Mouse (Mus musculus) c-Kit-positive CD71-negative TER-119-negative erythroid progenitor cells, embryonic 14.5 days (primary cell): Measurements from ENCODE around the gene Zfp260.
"Not testable (repeated sequence)": the region's sequence is repeated elsewhere in the genome, so short reads cannot be mapped to it uniquely, and the experiment has no call there.

Experiments
- DNase-seq: peaks from one replicate; pipeline ENCODE4 v3.0.0-alpha.2; 2013; ENCODE audit warnings: low read depth

Zfp260 gene

DNA sequence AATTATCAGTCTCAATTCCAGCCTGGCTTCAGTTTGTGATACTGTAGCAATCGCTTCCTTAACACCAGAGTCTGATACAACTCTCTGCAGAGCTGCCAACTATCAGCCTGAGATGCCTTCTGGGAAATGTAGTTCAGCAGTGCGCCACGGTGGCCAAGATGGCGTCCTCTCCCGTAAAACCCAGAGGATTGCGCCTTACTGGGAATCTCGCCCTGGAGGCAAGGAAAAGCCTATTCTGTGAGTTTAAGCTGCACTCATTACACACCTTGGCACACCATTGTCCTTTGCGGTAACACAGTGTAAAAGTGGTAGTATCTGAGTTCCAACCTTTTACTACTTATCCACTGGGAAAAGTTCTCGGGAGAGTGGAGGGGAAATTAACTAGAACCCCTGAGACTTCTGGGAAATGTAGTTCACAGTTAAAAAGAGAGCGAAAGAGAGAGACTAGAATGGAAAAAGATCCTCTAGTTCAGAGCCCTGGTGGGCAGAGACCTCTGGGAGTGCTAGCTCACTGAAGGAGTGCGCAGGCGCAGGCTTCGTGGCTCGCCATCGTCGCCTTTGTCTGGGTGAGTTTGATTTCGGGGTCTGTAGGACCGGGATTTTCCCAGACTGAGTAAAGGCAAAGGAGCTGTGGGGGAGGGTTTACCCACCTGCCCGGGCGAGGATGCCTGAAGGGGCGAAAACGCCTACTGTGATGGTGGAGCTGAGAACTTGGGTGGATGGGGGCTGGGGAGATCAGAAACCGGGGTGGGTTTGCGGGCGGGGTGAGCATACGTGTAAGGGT, at the start of gene Zfp260:
Gene Zfp260 (plus strand): TSS at position 132 of the 784 bp plus-strand sequence.
- DNase-seq, result peak; percentile 83

DNA sequence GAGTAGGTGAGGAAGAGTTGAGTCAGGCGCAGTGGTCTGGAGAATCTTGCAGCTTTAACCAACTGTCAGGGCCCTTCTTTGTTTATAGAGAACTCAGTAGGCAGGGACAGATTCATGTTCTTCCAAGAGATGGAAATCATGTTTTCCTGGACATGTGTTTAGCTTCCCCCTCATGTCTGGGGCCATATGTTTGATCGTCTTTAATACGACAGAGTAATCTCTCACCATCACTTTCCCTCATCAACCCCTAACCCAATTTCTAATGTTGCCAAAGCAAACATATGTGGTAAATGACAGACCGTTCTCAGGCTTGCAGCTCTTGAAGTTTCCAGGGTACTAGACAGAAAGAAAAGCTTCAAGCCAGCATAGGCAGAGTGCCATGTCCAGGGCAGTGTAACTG, 46.5 kb upstream of the Zfp260 start:
- DNase-seq, result no peak

DNA sequence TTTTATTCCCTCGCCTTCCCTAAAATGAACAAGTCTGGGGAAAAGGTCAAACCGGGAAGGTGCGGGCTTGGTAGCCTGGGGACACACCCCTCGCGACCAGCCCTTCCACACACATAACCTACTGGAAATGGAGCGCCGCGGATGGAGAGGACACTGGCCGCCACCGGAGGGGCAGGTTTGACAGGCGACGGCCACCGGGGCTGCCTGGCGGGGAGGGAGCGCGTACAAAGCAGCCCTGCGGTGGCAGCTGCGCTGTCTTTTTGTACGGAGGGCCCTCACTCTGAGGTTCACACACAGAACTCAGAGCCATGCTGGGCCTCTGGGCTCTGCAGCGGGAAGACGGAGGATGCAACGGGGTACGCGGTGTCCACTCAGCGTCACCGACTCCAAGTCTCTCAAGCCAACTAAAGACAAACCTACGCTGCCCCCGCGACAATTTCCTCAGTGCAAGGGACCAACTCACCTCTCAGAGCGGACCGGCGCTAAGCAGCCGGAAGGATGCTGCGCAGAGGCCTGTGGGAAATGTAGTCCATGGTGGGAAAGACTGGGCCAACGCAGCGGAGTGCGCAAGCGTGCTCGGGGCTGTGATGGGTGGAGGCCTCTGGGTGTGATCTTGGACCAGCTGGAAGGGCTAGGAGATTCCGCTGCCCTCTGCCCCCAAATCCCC, 43.6 kb upstream of the Zfp260 start, which contains the start of gene Zfp14:
Gene Zfp14 (minus strand): TSS at position 499 of the 667 bp plus-strand sequence.
- peak; percentile 67 for DNase-seq

DNA sequence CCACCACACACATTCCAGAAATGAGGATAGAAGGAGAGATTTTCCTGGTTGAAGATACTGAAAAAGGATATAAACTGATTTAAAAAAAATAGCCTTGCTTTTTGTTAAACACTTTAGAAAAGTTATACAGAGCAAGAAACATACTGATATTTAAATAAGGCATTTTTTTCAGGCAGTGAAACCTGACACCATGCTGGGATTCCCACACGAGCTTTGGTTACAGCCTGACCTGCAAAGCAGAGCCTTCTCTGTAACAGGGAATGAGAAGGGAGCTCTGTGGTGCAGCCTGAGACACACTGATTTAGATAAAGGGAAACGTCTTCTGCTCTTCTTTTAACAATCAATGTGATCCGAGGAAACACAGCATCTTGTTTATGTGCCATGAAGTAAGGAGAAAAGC, 41.0 kb upstream of the Zfp260 start:
- no peak for DNase-seq

DNA sequence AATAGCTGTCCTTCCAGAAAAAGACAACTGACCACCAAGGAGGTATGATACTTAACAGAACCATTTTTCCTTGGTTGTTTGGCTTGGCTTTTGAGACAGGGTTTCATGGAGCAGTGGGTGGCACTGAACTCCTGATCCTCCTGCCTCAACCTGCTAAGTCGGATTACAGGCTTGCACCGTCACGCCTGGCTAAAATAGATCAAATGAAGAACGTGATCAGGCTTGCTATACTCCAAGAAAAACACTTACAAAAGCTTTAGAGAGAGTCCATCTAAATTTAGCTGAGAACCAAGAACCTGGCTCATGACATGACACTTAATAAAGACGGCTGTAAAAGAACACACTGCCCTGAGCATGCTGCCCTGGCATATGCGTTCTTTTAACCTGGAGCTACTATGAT, 34.2 kb upstream of the Zfp260 start:
- no peak for DNase-seq

DNA sequence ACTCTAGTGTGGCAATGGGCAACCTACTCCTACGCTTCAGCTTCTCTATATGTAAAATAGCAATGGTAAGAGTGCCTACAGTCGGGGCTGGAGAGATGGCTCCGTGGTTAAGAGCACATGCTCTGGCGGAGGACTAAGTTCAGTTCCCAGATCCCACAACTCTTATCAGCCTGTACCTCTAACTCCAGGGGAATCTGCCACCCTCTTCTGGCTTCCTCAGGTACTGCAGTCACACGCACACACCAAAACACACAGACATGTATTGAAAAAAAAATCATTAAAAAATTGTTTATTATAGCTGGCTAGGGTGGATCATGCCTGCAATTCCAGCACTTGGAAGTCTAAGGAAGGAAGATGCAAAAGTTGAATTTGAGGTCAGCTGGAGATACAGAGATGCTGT, 32.1 kb upstream of the Zfp260 start:
- no peak for DNase-seq

DNA sequence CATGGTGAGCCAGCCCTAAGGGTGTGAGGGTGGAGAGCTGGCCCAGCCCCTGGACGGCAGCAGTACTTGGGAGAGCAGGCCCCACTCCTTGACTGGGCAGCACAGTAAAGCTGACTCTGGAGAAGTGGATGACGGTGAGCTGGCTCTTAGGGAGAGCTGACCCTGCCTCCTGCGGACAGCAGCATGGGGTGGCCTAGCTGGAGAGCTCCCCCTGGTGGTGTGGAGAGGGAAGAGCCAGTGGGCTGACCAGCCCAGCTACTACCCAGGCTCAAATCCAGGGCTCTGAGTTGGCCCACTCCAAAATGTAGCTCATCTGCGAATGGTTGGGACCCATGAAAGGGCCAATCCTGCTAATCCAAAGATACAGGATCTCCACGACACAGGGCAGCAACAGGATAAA, 30.0 kb upstream of the Zfp260 start:
- DNase-seq, result no peak

DNA sequence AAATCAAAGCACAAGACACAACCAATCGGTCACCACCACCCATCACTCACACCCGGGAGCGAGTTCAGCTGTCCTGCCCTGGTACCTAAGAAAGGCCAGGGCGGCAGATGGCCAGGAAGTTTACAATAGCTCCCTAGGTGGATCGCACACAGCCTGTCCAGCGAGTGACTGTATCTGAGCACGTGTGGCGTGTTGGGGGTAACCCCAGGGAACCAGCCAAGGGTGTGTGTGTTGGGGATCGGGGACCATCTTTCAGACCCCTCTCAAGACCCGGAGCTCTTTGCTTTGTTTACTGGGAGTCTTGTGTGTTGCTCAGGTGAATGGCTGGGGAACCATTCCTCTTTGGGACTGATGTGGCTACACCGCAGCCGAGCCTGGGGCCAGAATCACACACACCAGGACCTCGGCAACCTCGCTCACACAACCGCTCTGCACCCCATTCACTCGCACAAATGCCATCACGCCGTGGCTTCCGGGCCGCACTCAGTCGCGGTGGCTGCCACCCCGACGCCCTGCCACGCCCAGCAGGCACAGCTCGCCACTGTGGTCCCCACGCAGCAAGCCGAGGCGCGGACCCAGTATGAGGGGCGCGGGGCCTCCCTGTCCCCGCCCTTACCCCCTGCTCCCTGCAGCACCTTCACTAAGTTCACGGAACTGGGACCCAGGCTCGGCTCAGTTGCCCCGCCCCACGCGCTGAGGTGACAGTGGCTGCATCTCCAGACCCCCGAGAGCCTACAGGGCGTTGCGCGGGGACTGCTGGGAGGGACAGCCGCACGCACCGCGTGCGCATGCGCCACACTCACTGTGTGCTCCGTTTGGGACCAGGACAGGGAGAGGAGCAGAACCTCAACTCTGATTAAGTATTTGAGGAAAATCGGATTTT, 22.2 kb upstream of the Zfp260 start, which contains the start of gene Zfp82:
Gene Zfp82 (minus strand): TSS at position 755 of the 883 bp plus-strand sequence.
- DNase-seq, result peak; percentile 74

DNA sequence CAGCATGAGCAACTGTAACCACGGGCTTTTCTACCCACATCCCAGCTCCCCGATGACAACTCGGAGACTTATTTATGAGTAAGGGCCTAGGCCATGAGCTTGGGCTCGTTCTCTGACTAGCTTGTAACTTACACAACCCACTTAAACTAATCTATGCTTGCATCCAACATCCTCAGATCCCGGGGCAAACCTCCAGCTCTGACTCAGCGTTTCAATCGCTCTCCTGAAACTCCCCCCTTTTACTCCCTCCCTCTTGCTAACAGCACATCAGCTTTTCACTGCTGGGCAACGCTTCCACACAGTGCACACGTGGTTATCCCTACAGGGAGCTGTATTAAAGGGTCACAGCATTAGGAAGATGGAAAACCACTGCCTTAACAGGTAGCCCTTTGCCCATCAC, 8.1 kb upstream of the Zfp260 start:
- no peak for DNase-seq

DNA sequence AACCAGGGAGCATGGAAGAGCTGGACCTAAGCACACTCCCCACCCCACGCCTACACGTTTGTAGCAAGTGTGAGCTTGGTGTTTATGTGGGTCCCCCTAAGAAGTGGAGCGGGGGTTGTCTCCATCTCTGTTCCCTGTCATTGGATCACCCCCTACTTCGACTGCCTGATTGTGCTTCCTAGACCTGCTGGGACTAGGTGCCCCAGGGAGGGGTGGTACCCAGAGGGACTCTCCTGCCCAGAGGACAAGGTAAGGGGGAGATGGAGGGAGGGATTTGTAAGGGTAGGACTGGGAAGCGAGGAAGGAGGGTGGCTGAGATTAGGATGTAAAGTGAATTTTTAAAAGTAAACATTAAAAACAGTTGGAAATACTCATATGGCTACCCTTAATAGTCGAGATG, 5.2 kb upstream of the Zfp260 start:
- no peak for DNase-seq

DNA sequence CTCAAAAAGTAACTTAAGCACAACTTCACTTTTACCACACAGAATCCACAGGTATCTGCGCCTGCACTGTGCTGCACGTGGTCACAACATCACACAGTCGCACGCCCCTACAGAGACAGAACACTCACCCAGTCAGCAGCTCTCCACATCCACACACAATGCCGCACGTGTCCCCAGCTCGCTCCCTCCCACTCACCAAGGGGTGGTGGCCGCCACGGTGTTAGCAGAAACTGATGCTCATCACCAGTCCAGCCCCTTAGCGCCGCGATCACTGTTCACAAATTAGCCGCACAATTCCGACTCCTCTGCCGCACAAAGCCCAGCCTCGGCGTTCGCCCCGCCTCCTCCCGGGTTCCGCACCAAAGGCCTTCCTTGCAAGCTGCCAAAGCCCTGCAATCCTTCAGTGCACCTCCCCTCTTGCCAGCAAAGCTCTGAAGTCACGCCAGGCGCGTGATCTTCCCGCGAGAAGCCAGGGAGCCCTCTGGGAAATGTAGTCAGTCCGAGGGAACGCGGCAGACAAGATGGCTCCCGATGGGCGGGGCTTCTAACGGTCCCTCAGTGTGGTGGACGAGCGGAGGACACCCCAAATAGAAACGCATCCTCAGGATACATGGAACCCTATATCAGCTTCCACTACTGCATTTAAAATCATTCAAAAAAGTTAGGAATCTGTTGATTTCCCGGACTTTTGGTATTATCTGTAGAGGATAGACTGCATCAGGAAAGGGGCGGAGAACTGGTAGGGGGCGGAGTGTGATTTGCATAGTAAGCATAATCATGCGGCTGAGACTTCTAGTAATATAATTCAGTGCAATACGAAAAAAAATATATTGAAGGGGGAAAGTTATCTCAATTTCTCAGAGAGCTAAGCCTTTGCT, 4.2 kb upstream of the Zfp260 start, which contains the start of the genes Gm26920 and Zfp566:
Gene Gm26920 (minus strand): TSS at position 319 of the 878 bp plus-strand sequence.
Gene Zfp566 (minus strand): TSS at position 436 of the 878 bp plus-strand sequence.
- DNase-seq, result peak; percentile 97

DNA sequence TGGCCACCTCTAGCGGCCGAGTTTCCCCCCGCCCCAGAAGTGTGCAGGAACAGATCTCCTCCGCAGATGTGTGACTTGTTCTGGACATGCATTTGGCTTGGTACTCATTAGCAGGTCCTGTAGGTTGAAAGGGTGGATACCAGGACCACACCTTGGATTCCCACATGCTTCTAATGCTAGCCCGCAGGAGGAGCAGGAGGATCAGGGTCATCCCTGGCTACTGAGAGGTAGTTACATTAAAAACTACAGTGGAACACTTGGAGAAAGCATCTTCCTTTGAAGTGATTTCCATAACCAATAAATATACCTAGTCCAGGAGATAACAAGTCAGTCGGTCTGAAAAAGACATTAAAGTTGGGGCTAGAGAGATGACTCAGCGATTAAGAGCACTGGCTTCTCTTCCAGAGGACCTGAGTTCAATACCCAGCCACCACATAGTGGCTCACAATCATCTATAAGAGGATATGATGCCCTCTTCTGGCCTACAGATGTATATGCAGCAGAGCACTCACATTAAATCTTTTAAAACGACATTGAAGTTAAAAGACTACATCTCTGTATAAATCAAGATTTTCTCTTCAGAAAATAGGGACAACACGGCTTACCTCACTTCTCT, 3.5 kb upstream of the Zfp260 start:
- DNase-seq, result no peak

DNA sequence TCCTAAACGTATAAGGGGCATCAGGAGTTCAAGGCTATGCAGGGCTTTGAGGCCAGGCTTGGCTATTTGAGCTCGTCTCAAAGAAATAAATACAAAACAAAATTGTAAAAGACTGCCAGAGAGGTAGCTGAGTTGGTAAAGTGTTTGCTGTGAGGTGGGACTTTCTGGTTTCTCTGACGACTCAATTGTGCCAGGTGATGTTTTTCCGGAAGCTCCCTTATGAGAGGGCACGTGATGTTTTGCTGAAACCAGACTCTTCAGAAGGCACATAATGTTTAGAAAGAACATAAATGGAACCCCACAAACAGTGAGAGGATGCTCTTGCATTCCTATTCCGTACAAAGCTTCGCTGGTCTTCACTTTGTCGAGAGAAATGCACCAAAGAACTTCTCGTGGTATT, 1.9 kb upstream of the Zfp260 start:
- no peak for DNase-seq

DNA sequence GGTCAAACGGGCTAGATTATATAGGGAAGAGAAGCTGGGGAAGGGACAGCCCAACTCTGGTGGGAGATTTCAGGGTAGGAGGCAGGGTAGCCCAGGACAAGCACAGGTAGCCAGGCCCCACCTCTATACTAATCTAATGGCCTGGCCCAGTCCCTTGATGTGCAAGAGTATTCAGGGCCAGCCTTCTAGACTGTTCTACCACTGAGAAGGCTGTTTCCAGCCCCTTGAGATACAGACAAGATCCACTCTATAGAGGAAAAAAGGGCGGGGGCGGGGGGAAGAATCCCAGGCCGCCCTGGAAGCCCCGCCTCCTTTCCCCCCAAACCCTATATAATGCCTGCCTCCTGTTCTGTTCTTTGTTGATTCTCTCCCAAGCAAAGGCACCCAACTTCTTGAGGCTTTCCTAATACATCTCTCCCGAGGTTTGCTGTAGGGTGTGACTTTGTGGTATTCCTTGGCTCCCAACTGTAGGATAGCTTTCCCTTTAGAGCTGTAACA, 610 bp upstream of the Zfp260 start:
- DNase-seq, result no peak

DNA sequence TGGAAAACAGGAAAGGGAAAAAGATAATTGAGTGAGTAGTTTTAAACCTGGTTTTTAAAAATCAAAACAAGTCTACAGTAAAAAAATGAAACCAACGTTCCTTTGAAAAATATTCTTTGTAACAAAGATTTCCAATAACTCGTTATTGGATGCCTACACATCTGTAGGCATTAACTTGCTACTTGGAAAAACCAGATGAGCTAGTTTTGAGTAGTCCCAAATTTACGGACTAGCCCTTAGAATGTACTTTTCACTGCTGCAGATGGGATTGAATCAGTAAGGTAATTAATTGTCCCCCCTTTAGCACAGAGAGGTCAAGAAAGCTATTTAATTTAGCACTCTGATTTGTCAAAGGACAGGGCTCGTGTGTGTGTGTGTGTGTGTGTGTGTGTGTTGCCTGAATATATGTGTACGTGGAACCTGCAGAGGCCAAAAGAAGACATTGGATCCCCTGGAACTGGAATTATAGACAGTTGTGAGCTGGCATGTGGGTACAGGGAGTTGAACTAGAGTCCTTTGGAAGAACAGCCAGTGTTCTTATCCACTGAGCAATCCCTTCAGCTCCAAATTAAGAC, 1.1 kb downstream of the Zfp260 start:
- DNase-seq, result no peak

DNA sequence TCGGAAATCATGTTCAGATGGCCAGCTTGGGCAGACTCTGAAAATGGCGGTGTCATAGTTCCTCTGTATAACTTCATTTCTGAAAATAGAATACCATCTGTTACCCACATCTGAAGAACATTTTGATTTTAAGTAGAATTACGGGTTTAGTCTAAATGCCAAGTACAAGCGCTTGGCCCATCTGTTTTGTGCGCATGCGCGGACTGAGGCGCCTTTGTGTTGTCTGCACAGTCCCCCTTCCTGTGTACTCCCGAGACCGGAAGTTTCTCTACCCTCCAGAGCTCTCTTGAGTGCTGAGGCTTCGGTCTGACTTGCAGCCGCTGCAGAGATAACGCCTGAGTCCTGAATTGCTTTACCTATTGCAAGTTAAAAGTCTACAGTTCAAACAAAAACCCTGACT, 4.7 kb downstream of the Zfp260 start:
- no peak for DNase-seq

DNA sequence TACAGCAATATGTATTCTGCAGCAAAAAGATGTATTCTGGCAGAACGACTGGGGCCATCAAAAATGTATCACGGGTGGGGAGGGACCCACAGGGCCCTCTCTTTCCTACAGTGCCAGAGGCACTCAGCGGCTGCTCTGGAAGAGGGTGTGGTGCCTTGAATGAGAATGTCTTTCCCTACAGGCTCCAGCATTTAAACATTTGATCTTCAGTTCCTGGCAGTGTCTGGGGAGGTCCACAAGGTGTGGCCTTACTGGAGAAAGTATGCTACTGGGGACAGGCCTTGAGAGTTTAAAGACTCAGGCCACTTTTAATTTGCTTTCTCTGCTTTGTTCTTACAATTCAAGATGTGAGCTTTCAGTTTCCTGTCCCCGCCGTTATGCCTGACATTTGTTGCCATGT, 21.5 kb downstream of the Zfp260 start:
- no peak for DNase-seq

DNA sequence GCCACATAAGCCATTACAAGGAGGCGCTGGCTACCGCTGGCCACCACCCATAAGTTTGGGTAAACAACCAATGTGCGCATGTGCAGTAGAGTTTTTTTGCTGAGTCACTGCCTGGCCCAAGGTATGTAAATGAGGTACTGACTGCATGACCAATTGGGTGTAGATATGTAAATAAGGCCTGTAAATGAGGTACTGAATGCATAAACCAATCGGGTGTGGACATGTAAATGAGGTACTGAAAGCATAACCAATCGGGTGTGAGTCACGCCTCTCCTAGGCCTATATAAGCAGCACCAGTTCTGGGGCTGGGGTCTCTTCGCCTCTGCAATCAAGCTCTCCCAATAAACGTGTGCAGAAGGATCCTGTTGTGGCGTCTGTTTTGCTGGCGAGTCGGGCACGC, 23.4 kb downstream of the Zfp260 start:
- not testable (repeated sequence) for DNase-seq

DNA sequence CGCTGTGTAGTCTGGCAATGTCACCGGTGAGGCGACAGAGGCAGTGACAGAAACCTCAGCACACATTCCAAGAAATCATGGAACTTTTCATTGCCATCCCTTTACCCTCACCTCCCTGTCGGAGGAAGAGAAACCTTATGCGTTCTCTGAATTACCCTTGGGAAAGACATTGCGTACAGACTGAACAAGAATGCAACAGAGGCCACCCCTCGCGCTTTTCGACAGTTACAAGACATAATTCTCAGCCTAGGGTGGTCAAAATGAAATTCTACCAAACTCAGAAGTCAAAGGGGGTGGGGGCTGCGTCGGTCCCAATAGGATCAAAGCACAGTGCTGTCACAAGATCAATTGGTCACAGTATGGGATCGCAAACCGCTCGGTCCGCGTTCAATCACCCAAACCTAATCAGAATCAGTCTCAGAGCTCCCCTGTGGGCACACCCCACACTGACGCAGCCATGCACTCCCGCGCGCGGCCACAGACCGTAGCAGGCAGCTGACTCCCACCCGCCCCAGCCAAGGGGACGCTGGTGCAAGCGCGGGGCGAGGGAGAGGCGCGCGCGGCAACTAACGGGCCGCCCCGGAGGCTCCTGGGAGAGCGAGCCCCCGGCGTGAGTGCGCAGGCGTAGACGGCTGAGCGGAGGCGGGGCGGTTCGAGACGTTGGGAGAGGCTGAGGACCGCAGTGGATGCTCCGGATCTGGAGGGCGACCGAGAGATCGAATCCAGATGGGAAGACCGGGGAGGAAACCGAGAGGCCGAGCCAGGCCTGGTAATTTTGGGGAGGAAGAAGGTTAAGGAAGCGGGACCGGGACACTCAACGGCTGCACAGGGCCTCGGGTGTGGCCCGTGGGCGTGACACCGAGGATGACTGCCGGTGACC, 27.0 kb downstream of the Zfp260 start, which contains the start of gene Zfp382:
Gene Zfp382 (plus strand): TSS at position 635 of the 880 bp plus-strand sequence.
- DNase-seq, result peak; percentile 81
